Mouse (Mus musculus): ENCODE results near the gene Slc22a23.

Gene Slc22a23

DNA sequence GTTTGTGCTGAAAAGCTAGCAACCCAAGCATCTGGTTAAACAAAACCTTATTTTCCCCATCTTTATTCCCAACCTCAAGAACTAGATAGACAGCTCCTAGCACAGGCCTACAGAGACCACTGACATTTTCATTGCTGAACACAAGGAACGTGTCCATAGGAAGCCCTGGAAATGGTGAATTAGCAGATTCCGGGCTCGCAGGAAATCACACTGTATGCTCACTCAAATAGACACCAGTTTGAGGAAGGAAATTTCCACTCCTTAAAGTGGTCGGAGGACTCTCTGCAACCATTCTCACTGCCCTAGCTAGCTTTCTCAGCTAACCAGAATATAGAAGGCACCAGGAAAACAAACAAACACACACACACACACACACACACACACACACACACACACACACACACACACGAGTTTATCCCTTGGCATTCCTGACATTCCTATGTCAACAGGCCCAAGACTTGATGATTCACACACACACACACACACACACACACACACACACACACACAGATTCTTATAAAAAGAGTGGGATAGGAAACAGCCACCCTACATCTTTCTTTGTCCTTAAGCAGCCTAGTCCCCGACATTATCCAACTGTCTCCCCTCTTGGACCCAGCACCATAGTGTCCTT lies 41.5 kb downstream of the Slc22a23 start:
- in situ Hi-C loops (cut with MboI, MseI) = no loop called here

DNA sequence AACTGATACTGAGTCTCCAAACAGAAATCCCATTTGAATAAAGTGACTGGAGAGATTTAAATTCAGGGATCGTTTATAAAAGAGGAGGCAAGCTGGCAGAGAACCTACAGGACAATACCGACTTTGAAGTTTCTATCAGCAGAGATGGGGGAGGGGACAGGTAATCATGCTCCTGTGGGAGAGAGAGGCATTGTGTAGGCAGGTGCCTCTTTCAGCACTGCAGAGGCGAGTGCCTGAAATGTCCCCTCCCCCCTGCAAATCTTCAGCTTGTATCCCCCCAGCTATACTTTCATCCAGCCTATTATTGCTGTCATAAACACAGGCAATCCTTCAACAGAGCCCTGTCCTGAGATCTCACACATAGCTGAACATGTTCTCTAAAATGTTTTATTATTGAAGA lies 43.4 kb downstream of the Slc22a23 start:
- in situ Hi-C loops (cut with MboI, MseI) = no loop called here

DNA sequence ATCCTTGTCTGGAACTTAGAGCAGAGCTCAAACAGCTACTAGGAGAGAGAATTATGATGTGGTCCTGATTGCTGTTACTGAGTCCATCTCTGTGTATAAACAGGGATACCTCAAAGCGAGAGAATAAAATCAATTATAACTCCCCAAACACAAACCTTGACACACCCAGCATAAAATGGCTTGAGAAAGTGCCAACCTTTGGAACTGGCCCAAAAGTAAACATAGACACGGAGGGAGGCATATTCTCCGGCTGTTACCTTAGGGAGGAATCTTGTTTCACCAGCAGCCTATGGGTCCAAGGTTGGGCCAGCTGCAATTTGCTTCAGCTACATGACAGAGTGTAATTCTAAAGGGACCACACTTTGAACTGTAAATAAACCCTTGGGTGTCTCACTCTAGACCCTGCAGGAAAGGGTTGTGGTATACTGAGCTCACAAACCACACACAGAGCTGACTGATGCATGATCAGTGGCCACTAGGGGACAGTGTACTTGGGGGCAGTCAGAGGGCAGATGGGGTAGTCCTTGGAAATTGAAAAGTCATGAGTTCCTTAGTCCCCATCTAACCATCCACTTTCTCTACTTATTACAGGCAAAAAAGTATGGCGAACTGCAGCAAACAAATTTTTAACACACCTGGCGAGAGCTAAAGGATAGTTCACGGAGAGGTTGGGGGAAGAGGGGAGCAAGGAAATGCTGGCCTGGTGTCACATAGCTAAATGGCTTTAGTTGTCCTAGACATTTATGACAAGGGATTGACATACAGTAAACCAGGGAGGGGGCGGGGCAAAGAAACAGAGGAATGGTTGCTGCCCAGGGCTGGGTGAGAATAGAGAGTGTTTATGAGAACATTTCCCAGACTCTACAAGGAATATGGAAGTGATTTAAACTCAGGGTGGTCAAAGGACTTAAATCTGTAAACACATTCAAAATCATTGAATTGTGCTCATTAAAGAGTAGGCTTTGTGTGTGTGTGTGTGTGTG lies 45.3 kb downstream of the Slc22a23 start:
- in situ Hi-C loops (cut with MboI, MseI) = no loop called here

DNA sequence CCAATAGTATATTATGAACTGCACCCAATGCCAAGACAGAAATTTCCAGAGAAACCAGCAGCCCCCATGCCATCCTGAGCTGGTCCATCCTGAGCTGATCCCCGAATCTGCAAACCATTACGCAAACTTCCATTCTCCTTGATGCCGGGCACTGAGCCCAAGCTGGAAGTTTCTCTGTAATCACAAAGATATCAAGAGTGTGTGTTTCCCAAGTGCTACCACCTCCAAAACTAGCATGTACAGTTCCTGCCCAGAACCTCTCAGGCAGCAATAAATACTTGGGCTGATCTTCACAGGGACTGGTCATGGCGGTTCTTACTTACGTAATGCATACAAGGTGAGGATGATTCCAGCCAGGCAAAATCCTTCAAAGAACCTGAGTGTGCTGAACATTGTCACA lies 46.3 kb downstream of the Slc22a23 start:
- in situ Hi-C loops (cut with MboI, MseI) = no loop called here

DNA sequence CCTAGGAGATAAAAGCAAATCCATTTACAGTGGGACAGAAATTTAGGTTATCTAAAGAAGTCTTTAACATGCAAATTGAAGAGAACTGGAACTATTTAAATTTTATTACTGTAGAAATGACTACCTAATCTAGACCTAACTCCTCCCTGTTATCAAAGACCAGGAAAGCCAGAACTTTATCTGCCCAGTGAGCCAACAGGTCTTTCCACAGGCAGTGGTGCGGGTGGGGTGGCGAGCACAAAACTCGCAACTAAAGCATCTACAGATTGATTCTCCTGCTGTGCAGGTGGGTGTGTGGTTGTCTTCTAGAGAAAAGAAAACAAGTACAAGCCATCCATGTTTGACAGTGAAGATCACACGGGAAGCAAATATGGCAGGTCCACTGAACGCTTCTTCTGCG lies 46.9 kb downstream of the Slc22a23 start:
- in situ Hi-C loops (cut with MboI, MseI) = no loop called here

DNA sequence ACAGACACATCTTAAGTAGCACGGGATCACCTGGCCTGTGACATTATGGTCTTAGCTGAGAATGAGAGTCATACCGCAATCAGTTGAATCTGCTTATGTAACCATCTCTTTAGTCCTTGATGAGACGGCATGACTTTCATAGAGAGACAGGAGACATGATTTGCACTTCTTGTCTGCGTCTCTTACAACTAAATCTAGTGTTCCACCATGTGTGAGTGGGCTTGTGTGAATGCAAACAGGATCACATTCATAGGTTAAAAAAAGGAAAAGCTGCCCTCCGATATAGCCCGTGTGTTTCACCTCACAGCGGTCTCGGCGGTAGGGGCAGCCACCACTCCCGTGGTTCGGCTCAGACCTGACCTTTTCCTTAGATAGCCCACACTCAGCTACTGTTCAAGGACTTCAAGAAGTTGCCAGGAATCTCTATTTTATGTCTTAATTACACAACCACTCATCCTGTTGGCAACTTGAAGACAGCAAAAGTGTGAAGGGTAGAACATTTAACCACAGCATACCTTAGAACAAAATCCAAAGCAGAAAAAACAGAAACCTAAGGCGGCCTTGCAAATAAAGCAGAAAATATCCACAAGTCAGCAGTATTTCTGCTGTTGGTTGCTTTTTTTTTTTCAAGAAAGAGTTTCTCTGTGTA lies 49.1 kb downstream of the Slc22a23 start:
- in situ Hi-C loops (cut with MboI, MseI) = no loop called here

DNA sequence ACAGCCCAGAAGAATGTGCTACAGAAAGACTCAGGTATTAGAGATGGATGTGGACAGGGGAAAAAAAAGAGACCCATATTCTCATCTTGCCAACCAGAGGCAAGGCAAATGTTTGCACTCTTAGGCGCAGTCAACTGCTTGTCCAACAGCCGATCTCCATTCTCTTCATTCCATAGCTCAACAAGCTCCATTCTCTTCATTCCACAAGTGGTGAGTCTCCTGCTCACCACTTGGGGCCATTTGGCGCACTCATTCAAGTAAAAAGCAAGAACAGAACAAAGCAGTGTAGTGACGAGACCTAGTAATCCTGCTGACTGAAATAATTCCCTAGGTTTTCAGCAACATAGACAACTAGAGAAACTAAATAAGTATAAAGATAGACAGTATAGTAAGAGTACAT lies 50.8 kb downstream of the Slc22a23 start:
- in situ Hi-C loops (cut with MboI, MseI) = no loop called here

DNA sequence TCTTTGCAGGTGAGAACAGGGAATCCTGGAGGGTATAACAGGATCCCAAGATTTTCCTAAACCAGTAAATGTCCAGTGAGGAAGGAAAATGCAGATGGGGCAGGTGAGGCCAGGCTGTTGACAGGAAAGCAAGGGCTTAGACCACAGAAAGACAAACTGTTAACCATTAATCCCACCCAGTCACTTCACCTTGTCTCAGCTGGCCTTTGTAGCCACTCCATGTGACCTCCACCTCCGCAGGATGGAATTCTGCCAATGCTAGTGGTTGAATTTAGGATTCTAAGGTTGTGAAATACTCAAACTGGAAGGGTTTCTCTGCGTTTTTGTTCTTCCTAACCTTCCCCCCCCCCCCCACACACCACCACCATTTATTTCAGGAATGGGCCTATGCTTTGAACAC lies 52.9 kb downstream of the Slc22a23 start:
- in situ Hi-C loops (cut with MboI, MseI) = no loop called here

DNA sequence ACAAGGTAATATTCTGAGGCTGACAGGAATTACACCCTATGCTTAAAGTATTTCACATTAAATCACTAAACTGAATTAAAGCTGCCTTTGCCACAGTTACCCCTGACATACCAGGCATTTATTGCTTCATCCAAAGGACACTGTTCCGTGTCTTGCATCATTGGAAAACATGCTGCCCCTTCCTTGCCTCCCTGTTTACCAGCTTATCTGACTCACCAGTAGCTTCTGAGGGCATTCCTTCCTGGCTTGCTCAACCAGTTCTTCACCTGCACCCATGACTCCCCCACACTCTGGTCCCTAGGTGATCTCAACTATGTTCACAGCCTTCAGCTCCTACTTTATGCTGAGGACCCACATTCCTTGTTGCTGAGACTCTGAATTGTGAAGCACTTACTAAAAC lies 54.6 kb downstream of the Slc22a23 start:
- in situ Hi-C loops (cut with MboI, MseI) = no loop called here

DNA sequence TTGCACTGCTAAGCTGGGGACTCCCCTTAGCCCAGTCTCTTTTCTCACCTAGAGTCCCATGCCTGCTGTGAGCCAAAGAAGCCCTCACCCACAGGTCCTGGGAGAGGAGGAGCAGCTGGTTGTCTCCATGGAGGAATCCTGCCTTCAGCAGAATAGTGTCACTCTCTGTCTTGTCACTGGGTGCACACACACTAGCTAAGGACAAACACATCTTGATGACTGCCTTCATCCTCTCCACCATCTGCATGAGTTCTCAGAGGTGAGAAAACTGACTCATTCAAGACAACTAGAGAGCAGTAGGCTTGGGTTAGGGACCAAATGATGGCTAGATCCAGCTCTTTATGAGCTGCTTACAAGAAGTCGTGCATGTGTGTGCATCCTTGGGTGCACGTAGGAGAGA lies 55.4 kb downstream of the Slc22a23 start:
- in situ Hi-C loops (cut with MboI, MseI) = no loop called here

DNA sequence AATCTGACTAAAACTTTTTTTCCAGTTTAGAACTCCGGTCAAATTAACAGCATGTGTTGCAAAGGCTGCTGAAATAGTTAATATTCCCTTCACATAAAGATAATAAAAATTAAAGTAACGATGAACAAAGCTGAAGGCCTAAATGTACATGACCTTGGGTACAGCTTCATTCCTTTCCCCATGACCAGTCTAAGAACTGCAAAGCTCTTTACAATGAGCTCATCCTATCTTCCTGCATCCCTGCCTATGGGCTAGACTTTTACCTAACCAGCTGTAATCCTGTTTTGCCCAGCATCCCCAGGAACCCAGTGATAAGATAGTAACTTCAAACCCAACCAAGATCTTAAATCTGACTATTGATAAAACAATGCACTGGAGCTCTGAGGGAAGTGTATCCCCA lies 56.9 kb downstream of the Slc22a23 start:
- in situ Hi-C loops (cut with MboI, MseI) = no loop called here

DNA sequence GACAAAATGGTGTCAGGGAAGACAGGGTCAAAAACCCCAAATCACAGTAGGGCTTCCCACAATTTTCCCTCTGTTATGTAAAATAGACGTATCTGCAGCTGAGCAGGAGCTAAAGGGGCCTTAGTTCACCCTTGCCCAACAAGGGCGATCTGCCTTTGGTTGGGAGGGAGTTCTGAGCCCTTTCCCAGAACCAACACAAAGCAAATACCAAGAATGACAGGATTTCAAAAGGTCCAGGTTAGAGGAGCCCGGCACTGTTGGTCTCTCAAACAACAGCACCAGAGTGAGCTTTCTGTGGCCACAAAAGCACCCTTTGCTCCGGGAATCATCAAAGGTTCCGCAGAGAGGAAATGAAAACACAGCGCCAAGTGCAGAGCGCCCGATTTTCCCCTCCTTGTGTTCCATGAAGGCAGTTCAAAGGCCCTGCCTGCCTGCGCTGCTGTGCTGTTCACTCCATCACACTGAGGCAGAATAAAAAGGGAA lies 57.3 kb downstream of the Slc22a23 start:
- in situ Hi-C loops (cut with MboI, MseI) = no loop called here

DNA sequence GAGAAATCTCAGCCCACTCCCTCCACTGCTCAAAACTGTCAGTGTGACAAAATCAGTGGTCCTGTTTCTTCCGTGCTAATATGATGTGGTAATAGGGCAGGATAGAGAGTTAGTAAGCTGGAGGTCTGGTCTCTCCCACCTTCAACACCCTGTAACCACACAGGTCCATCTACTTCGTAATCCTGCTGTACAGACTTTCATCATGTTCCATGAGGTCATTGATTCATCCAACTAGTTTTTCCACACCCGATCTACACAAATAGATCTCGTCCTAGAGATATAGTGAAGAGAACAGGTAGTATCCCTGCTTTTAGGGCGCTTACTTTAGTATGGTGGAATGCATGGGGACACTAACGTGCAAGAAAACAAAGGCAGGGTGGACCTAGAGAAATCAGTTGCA lies 63.6 kb downstream of the Slc22a23 start:
- in situ Hi-C loops (cut with MboI, MseI) = no loop called here

DNA sequence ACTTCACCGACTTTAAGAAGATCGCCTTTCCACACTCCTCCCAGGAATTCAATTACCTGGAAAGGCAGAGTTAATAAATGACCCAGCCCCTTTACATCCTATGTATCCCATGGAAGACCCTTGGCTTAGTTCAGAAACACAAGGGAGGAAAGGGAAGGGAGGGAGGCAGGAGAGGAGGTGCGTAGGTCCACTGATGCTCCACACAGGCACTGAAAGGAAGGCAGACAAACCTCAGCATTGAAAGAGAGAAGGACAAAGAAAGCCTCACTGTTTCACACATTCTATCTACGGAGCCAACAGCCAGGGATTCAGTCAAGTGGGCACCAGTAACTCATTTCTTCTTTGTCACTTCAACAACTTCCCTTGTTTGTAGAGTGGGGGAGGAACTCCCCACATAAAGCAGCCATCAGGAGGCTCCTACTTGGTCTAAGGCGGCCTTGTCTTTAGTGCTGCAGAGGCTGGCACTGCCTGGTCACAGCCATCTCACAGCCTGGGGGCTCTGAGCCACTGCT lies 66.2 kb downstream of the Slc22a23 start:
- in situ Hi-C loops (cut with MboI, MseI) = no loop called here

DNA sequence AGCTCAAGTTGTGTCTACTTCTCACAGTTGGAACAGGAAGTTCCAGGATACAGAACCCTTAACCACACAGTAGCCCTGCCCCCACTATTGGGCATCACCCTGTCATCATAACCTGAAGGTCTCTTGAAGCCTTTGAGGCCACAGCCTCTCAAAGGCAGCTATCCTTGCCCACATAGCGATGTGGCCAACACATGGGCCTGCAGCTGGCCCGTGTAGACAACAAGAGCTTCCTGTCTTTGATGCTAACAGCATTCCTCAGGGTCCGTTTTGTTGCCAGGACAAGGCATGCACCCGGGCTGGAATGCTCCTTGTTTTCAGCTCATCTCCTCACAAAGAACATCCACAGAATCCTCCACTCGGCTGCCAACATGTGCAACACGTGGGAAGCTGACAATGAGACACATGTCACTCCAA lies 66.7 kb downstream of the Slc22a23 start:
- in situ Hi-C loops (cut with MboI, MseI) = no loop called here

DNA sequence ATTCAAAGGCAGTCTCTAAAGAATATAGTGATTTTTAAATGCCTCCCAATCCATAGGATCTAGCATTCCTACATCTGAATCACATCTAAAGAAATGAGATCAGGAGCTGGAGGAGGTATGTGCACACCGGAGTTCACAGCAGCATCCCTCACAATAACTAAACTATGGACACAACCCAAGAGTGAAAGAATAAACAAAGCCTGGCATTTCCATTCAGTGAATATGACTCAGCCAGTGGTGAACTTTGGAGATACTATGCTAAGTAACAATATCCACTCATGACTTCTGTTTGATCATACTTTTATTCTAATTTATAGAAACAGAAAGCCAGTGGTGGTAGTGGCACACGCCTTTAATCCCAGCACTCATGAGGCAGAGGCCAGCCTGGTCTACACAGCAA lies 67.4 kb downstream of the Slc22a23 start:
- in situ Hi-C loops (cut with MboI, MseI) = no loop called here

DNA sequence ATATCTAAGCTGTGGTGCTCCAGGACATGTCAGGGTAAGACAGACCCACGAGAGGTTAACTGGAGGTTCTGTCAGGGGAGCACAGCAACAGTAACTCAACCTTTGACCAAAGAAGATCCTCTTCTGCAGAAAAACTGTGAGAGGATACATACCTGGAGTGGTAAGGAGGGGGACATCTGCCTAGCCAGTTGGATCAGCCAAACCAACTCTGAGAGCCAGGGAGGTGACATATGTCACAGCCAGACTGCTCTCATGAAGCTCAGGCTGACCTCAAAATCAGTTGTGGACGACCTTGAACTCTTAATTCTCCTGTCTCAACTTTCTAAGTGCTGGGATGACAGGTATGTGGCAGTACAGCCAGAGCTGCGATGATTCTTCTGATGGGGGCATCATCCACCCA lies 68.0 kb downstream of the Slc22a23 start:
- in situ Hi-C loops (cut with MboI, MseI) = no loop called here

DNA sequence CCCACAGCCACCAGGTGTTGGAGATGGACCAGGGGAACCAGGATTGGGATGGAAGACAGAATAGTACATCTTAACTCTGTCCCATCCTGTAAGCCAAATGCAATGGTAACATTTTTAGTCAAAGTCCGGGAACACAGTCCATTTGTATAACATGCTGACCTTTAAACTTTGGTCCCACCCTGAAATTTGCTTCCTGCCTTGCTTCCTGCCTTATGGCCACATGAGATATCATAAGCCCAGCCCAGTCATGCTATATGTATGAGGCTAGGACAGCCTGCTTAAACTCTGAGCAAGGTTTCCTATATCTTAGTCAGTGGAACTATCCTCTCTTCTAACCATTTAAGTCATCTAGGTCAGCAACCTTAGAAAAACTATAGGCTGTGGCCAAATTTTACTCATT lies 70.1 kb downstream of the Slc22a23 start:
- in situ Hi-C loops (cut with MboI, MseI) = no loop called here

DNA sequence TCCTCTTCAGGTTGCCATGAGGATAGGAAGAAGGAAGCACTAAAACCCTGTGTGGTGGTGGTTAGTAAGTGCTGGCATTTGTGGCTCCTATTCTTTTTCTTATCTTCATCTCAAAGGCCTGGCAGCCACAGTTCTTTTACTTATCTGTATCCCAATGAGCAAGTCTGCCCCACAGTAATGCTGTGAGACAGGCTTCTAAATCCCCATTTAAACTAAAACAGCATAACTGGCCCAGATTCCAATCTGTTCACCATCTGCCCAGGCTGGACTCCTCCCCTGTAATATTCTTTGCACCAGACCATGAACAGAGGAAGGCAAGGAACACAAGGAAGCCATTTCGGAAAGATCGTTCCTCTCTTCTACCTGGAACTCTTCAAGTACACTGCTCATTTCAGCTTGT lies 70.6 kb downstream of the Slc22a23 start:
- in situ Hi-C loops (cut with MboI, MseI) = no loop called here

DNA sequence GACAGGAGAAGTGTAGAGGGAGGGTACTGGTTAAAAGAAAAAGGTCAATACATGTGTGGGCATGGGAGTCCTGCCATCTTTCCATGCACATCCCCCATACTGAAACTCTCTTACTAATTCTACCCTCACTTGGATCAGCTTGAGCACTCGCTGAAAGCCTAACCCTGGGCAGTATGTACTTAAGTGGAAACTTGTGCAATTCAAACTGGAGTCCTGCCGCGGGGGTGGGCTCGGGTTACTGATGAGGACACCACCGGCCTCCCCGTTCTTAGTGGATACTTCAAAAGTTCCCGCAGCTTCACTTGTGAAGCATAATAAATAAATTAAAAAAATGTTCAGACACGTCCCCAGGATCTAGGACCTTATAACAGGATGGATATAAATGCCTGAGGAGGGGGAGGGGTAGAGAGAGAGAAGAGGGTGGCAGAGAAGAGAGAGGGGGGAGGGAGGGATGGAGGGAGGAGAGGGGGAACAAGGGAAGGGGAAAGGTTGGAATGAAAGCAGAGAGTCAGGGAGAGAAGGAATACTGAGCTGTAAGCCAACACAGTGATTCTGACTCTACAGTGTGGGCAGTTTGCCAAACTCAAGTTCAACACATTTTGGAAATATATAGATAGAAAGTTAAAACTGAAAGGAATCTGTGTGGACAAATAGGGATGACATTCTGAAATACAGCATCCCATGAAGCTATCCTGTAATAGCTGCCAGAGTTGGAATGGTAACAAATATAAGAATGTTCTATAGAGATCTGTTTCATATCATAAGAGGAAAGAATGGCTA lies 72.5 kb downstream of the Slc22a23 start:
- in situ Hi-C loops (cut with MboI, MseI) = no loop called here

DNA sequence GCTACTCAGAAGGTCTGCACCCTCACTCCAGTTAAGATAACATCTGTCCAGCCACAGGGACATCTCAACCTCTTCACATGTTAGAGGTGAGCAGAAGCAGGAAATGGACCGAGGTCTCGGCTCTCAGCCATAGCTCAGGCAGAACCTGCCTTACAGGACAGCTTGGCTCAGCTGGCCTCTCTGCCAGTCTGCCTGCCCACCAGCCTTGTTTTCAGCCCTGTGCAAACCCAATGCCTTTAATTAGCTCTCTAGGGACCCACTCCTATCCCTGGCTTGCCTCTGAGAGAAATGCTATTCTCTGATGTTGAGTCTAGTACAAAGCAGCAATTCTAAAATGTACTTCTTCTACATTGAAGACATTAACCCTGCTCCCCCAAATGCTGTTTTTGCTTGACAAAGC lies 73.3 kb downstream of the Slc22a23 start:
- in situ Hi-C loops (cut with MboI, MseI) = no loop called here

All from T-helper 17 cell (primary cell).